ENCODE assay signal across 8 mouse cellular contexts in genomic region chr13:32801693-32802221, GRCm38 (mm10). TPM values are rescaled to one million over a fixed set of nuclear protein-coding genes. Genes with fewer than 3 reads are reported as not detected.
DNase-seq lines count a peak whose midpoint lies in the region; ATAC-seq lines count a peak whose summit lies in the region.

Gene Wrnip1, plus strand, starts transcription at chr13:32802038.

- ATAC-seq in hindbrain, embryonic 15.5 days (ENCODE audit: low FRiP score, low read depth): peak; percentile 99

- H3K9ac ChIP-seq in hindbrain, embryonic 15.5 days: peak within 1 kb of the TSS; percentile 82

- under 1% methylated on average over 51 of the region's 51 CpGs for WGBS in hindbrain, embryonic 15.5 days

- DNase-seq in T-cell, adult 2 months (ENCODE audit: low spot score): peak; percentile 97
- peak; percentile 96 to 97 for DNase-seq in cerebellum, postnatal 36 days
- peak; percentile 98 to 99 for DNase-seq in frontal cortex, postnatal 36 days (ENCODE audit: low spot score in 2 of 2)
- DNase-seq in left cerebral cortex, adult 11 months (ENCODE audit: low spot score): peak; percentile 97
- peak; percentile 96 to 99 for DNase-seq in lung, postnatal 4 days
- DNase-seq in retina, postnatal 7 days (ENCODE audit: low read depth, low spot score): peak; percentile 99
- DNase-seq in urinary bladder, adult 2 months (ENCODE audit: low spot score): peak; percentile 87

- peaks cover 30% of the 10 kb centered on the region for H3K4me1 ChIP-seq in hindbrain, embryonic 15.5 days (replicated peaks)

- no peaks in the 10 kb centered on the region for H3K9me3 ChIP-seq in hindbrain, embryonic 15.5 days

- H3K27ac ChIP-seq in hindbrain, embryonic 15.5 days (replicated peaks): peak within 1 kb of the TSS; percentile 88

- H3K4me3 ChIP-seq in hindbrain, embryonic 15.5 days: peak within 1 kb of the TSS; percentile 78

- peaks cover 8% of the 10 kb centered on the region for H3K36me3 ChIP-seq in hindbrain, embryonic 15.5 days

- H3K4me2 ChIP-seq in hindbrain, embryonic 15.5 days: peak within 1 kb of the TSS; percentile 60

- H3K27me3 ChIP-seq in hindbrain, embryonic 15.5 days: no peaks in the 10 kb centered on the region

RNA-seq across cellular contexts. Expression of gene Wrnip1, which starts in this region (rescaled TPM):
- polyA plus RNA-seq in hindbrain, embryonic 15.5 days (2015; fragmentation: Nextera tagmentation; extraction: Ambion mirVana): 41.9 and 44.1 TPM in 2 replicates
- polyA plus RNA-seq in urinary bladder, adult 2 months (2012; rRNA removed): 33.8 and 34.4 TPM in 2 replicates

Comparison
In these comparisons a context has a peak if more than half of its experiments do, and no peak if none do; other contexts are left out.
1. Peak in every context shown above with its lines: DNase-seq, ATAC-seq, H3K4me3 ChIP-seq and H3K27ac ChIP-seq.